ENCODE assay signal across 10 mouse cellular contexts in the genomic region with DNA sequence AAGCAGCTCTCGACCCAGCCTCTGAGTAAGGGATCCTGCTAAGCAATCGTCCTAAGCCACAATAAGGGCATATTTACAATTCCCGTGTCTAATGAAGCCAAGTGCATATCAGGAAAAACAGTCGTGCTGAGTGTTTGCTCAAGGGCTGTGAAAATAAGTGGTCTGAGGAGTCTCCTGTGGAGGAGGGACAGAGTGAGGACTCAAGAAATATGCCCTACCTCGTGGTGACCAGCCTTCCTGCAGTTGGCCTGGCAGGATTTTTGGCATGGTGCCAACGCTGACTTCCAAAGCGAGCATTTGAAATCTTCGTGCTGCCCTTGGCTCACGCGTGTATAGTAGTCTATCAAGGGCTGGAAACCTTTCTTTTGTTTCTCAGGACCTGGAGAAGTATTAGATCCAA. TPM values are rescaled to one million over a fixed set of nuclear protein-coding genes. Genes with fewer than 3 reads are reported as not detected.
DNase-seq lines count a peak whose midpoint lies in the region; ATAC-seq and TF ChIP-seq lines count a peak whose summit lies in the region.
"Had no signal": no experiment of that assay in that cellular context is flagged by ENCODE, and none has a peak within 500 bp of the region (broad histone marks: within the 10 kb centered on the region; RNA-seq: fewer than 3 reads in every experiment).

No protein-coding gene starts in this region.

- no peak overlapping the region for H3K9ac ChIP-seq in hindbrain, embryonic 14.5 days
- no peak overlapping the region for H3K9ac ChIP-seq in hindbrain, embryonic 11.5 days (ENCODE audit: low read depth, low read length)
- no peak overlapping the region for H3K9ac ChIP-seq in intestine, postnatal 0 days (ENCODE audit: low read depth, low read length)
- no peak overlapping the region for H3K9ac ChIP-seq in stomach, postnatal 0 days (ENCODE audit: low read length)
- H3K9ac ChIP-seq: liver, embryonic 14.5 days had no signal

- no peak overlapping the region for H3K27ac ChIP-seq in hindbrain, embryonic 14.5 days
- no peak overlapping the region for H3K27ac ChIP-seq in hindbrain, embryonic 11.5 days (ENCODE audit: low read depth, low read length)
- no peak overlapping the region for H3K27ac ChIP-seq in intestine, postnatal 0 days (ENCODE audit: low read depth, low read length)
- H3K27ac ChIP-seq in stomach, postnatal 0 days (replicated peaks), result peak overlapping the region; percentile 76
- H3K27ac ChIP-seq: liver, embryonic 14.5 days had no signal

- H3K36me3 ChIP-seq in hindbrain, embryonic 14.5 days (replicated peaks; ENCODE audit: control insufficient read depth, insufficient read depth), result no peaks in the 10 kb centered on the region
- H3K36me3 ChIP-seq in hindbrain, embryonic 11.5 days (ENCODE audit: control insufficient read depth, insufficient read depth, low read length), result no peaks in the 10 kb centered on the region
- no peaks in the 10 kb centered on the region for H3K36me3 ChIP-seq in intestine, postnatal 0 days (ENCODE audit: control insufficient read depth, insufficient read depth)
- H3K36me3 ChIP-seq in stomach, postnatal 0 days (ENCODE audit: control insufficient read depth, insufficient read depth, low read length), result no peaks in the 10 kb centered on the region

- no peaks in the 10 kb centered on the region for H3K9me3 ChIP-seq in hindbrain, embryonic 14.5 days (ENCODE audit: control insufficient read depth, low read length)
- H3K9me3 ChIP-seq in hindbrain, embryonic 11.5 days (ENCODE audit: control insufficient read depth, low read length), result no peaks in the 10 kb centered on the region
- no peaks in the 10 kb centered on the region for H3K9me3 ChIP-seq in intestine, postnatal 0 days (ENCODE audit: control insufficient read depth)
- no peaks in the 10 kb centered on the region for H3K9me3 ChIP-seq in stomach, postnatal 0 days (ENCODE audit: control insufficient read depth, low read length)

- no peak for TF ChIP-seq EP300 in stomach, postnatal 0 days (optimal IDR thresholded peaks at IDR 0.05)

- H3K4me2 ChIP-seq in hindbrain, embryonic 14.5 days (replicated peaks), result no peak overlapping the region
- H3K4me2 ChIP-seq in hindbrain, embryonic 11.5 days (replicated peaks; ENCODE audit: low read depth, low read length), result no peak overlapping the region
- H3K4me2 ChIP-seq in intestine, postnatal 0 days (replicated peaks; ENCODE audit: low read depth), result peak overlapping the region; percentile 2; the same call in 1 of the 2 replicates
- H3K4me2 ChIP-seq in stomach, postnatal 0 days (replicated peaks; ENCODE audit: low read depth), result peak overlapping the region; percentile 29

- 49% methylated on average over 10 of the region's 10 CpGs for WGBS in hindbrain, embryonic 14.5 days
- 76% methylated on average over 10 of the region's 10 CpGs for WGBS in hindbrain, embryonic 11.5 days
- WGBS in intestine, postnatal 0 days, result 17% methylated on average over 10 of the region's 10 CpGs
- 23% methylated on average over 10 of the region's 10 CpGs for WGBS in stomach, postnatal 0 days

- H3K4me3 ChIP-seq in hindbrain, embryonic 14.5 days (replicated peaks; ENCODE audit: low read length), result no peak overlapping the region
- H3K4me3 ChIP-seq in hindbrain, embryonic 11.5 days (ENCODE audit: low read depth, low read length), result no peak overlapping the region
- no peak overlapping the region for H3K4me3 ChIP-seq in intestine, postnatal 0 days (ENCODE audit: low read depth, low read length)
- no peak overlapping the region for H3K4me3 ChIP-seq in stomach, postnatal 0 days (ENCODE audit: low read depth, low read length)

- TF ChIP-seq CTCF in intestine, postnatal 0 days (IDR thresholded peaks at IDR 0.05; ENCODE audit: low read depth), result no peak
- no peak for TF ChIP-seq CTCF in stomach, postnatal 0 days (IDR thresholded peaks at IDR 0.05; ENCODE audit: low read depth)

- no peaks in the 10 kb centered on the region for H3K4me1 ChIP-seq in hindbrain, embryonic 14.5 days (replicated peaks; ENCODE audit: control insufficient read depth, insufficient read depth, low read length)
- H3K4me1 ChIP-seq in hindbrain, embryonic 11.5 days (replicated peaks; ENCODE audit: control insufficient read depth, insufficient read depth, low read length), result no peaks in the 10 kb centered on the region
- no peaks in the 10 kb centered on the region for H3K4me1 ChIP-seq in intestine, postnatal 0 days (replicated peaks; ENCODE audit: control insufficient read depth, insufficient read depth, low read length)
- H3K4me1 ChIP-seq in stomach, postnatal 0 days (replicated peaks; ENCODE audit: control insufficient read depth, insufficient read depth), result peaks cover 2% of the 10 kb centered on the region; the same call in 1 of the 2 replicates

- H3K27me3 ChIP-seq in hindbrain, embryonic 14.5 days (ENCODE audit: control insufficient read depth, insufficient read depth, low read length), result no peaks in the 10 kb centered on the region
- H3K27me3 ChIP-seq in hindbrain, embryonic 11.5 days (ENCODE audit: control insufficient read depth, insufficient read depth, low read length), result no peaks in the 10 kb centered on the region
- no peaks in the 10 kb centered on the region for H3K27me3 ChIP-seq in intestine, postnatal 0 days (replicated peaks; ENCODE audit: control insufficient read depth, insufficient read depth, low read length)
- no peaks in the 10 kb centered on the region for H3K27me3 ChIP-seq in stomach, postnatal 0 days (ENCODE audit: control insufficient read depth, insufficient read depth, low read length)

- peak; percentile 54 for DNase-seq in hindbrain, embryonic 14.5 days (ENCODE audit: low spot score)
- DNase-seq in hindbrain, embryonic 11.5 days (ENCODE audit: low spot score), result no peak
- peak; percentile 50 for DNase-seq in urinary bladder, postnatal 14 days (ENCODE audit: low spot score)
- no peak for DNase-seq in urinary bladder, adult 18-20 months (ENCODE audit: low spot score in 2 of 2)
- peak; percentile 84 for DNase-seq in stomach, postnatal 0 days (ENCODE audit: low spot score)
- DNase-seq in thymus, postnatal 10 days (ENCODE audit: low spot score in 2 of 2), result no peak
- no peak for DNase-seq in left cerebral cortex, adult 11 months (ENCODE audit: low spot score)
- DNase-seq: thymus, postnatal 25 days had no signal

- ATAC-seq in hindbrain, embryonic 14.5 days (ENCODE audit: low FRiP score), result no peak
- ATAC-seq in hindbrain, embryonic 11.5 days (ENCODE audit: low FRiP score), result no peak
- ATAC-seq in intestine, postnatal 0 days, result no peak
- peak; percentile 79 for ATAC-seq in stomach, postnatal 0 days (ENCODE audit: low FRiP score, low TSS enrichment)

RNA-seq across cellular contexts. Expression of gene Slc38a2, which starts 23.0 kb away (rescaled TPM):
- 125 and 141 TPM in 2 replicates for polyA plus RNA-seq in hindbrain, embryonic 14.5 days (2014; fragmentation: Nextera tagmentation; extraction: Ambion mirVana)
- polyA plus RNA-seq in hindbrain, embryonic 11.5 days (2014; fragmentation: Nextera tagmentation; extraction: Ambion mirVana), result 209 and 224 TPM in 2 replicates
- 27.9 and 28.5 TPM in 2 replicates for polyA plus RNA-seq in intestine, postnatal 0 days (2015; fragmentation: Nextera tagmentation; extraction: Ambion mirVana)
- polyA plus RNA-seq in stomach, postnatal 0 days (2015; fragmentation: Nextera tagmentation; extraction: Ambion mirVana), result 55.3 and 63.0 TPM in 2 replicates

RNA-seq across cellular contexts. Expression of gene Slc38a1, which starts 33.8 kb away (rescaled TPM):
- 133 and 144 TPM in 2 replicates for polyA plus RNA-seq in hindbrain, embryonic 14.5 days (2014; fragmentation: Nextera tagmentation; extraction: Ambion mirVana)
- 133 and 149 TPM in 2 replicates for polyA plus RNA-seq in hindbrain, embryonic 11.5 days (2014; fragmentation: Nextera tagmentation; extraction: Ambion mirVana)
- 78.6 and 79.8 TPM in 2 replicates for polyA plus RNA-seq in intestine, postnatal 0 days (2015; fragmentation: Nextera tagmentation; extraction: Ambion mirVana)
- 34.4 and 38.5 TPM in 2 replicates for polyA plus RNA-seq in stomach, postnatal 0 days (2015; fragmentation: Nextera tagmentation; extraction: Ambion mirVana)

Comparison
In these comparisons a context has a peak if more than half of its experiments do, and no peak if none do; other contexts are left out.
1. DNase-seq: peak in hindbrain, embryonic 14.5 days (single experiment), urinary bladder, postnatal 14 days (single experiment) and stomach, postnatal 0 days (single experiment); none in hindbrain, embryonic 11.5 days (single experiment), urinary bladder, adult 18-20 months (0 of 2), thymus, postnatal 10 days (0 of 2) and left cerebral cortex, adult 11 months (single experiment).
2. H3K4me2 ChIP-seq: peak in intestine, postnatal 0 days (single experiment) and stomach, postnatal 0 days (single experiment); none in hindbrain, embryonic 14.5 days (single experiment) and hindbrain, embryonic 11.5 days (single experiment).